Mouse (Mus musculus) liver, embryonic 12.5 days (tissue): ENCODE measurements around the gene Bdh1. TPM values are rescaled to one million over a fixed set of nuclear protein-coding genes. Genes with fewer than 3 reads are reported as not detected.

Source experiments
- ATAC-seq: fragments of 200-750 bp; cut with Nextera tagmentation; 2 replicates; pipeline ENCODE4 v1.8.0; 2017; ENCODE audit warnings: moderate number of reproducible peaks, mild to moderate bottlenecking, moderate library complexity
- H3K27ac ChIP-seq: fragments of 300-500 bp; sonication (generic); 2 replicates; pipeline ENCODE4 v1.5.1; 2016; ENCODE audit warnings: mild to moderate bottlenecking
- H3K27me3 ChIP-seq: fragments of 300-500 bp; sonication (generic); replicated peaks from 2 replicates; pipeline ENCODE4 v1.6.1; 2016; ENCODE audit warnings: mild to moderate bottlenecking, moderate library complexity
- H3K36me3 ChIP-seq: fragments of 300-500 bp; sonication (generic); 2 replicates; pipeline ENCODE4 v1.6.1; 2016; ENCODE audit warnings: mild to moderate bottlenecking, moderate library complexity
- H3K4me1 ChIP-seq: fragments of 300-500 bp; sonication (generic); 2 replicates; pipeline ENCODE4 v1.6.1; 2016
- H3K4me2 ChIP-seq: fragments of 300-500 bp; sonication (generic); 2 replicates; pipeline ENCODE4 v1.6.1; 2016; ENCODE audit warnings: mild to moderate bottlenecking, moderate library complexity
- H3K4me3 ChIP-seq: fragments of 300-500 bp; sonication (generic); 2 replicates; pipeline ENCODE4 v1.5.1; 2016; ENCODE audit warnings: mild to moderate bottlenecking, moderate library complexity
- H3K9ac ChIP-seq: fragments of 300-500 bp; sonication (generic); 2 replicates; pipeline ENCODE4 v1.6.1; 2016; ENCODE audit warnings: mild to moderate bottlenecking, moderate library complexity
- H3K9me3 ChIP-seq: fragments of 300-500 bp; sonication (generic); replicated peaks from 2 replicates; pipeline ENCODE4 v1.6.1; 2016; ENCODE audit warnings: mild to moderate bottlenecking, moderate library complexity
- WGBS: fragments of 180-500 bp; shearing (Covaris S2); methylation state at CpG from one replicate; pipeline ENCODE4 v1.1.7; 2016; ENCODE audit not compliant: insufficient replicate concordance; 5-methylcytosine and 5-hydroxymethylcytosine counted together
- polyA plus RNA-seq: library from polyadenylated mRNA; unstranded; fragments of >200 nt; fragmentation: Nextera tagmentation; extraction: Ambion mirVana; gene quantifications from 2 replicates; pipeline ENCODE4 v1.2.1, GENCODE M21; 2016

Bdh1 gene
- polyA plus RNA-seq, 1 experiment from 2014 or later, result 45.8 TPM

DNA sequence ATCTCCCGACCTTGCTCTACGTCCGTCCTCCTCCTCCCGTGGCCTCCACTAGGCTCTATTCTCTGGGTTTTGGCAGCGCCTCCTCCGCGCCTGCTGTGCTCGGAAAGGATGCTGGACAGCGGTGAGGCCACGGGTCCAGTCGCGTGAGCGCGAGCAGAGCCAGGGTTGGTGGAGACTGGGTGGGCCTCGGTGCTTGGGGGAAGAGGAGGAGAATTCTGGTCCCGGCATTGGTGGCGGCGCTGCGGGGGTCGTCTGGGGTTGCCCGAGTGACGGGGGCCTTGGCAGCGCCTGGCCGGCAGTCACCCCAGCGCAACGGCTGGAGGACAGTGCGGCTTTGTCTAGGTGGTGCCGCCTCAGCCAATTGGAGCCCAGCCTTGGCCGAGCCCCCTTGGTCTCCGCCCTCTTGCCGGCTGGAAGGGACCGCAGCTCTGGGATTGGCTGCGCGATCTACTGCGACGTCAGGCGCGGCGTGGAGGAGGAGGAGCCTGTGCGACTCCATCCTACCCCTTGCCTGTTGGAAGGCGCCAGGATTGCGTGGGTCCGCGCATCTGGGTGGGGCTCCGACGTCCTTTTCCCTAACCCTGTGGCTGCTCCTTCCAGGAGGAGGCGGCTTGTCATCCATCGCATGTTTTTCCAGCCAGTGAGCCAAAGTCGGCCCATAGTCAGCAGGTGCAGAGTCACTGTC is 7.5 kb downstream of the Bdh1 start:
- Histone ChIP-seq H3K27ac (0 out of 2 replicates have a peak overlapping the region, but pooled peaks have one; percentile 3), H3K27me3 (peaks cover 48% of the 10 kb centered on the region), H3K9me3 (no peaks in the 10 kb centered on the region), H3K4me3 (peak overlapping the region; percentile 65), H3K36me3 (no peaks in the 10 kb centered on the region), H3K9ac (peak overlapping the region; percentile 59), H3K4me1 (peaks cover 62% of the 10 kb centered on the region), H3K4me2 (peak overlapping the region; percentile 99)
- peak; percentile 91 for ATAC-seq
- under 1% methylated on average over 49 of the region's 49 CpGs for WGBS

DNA sequence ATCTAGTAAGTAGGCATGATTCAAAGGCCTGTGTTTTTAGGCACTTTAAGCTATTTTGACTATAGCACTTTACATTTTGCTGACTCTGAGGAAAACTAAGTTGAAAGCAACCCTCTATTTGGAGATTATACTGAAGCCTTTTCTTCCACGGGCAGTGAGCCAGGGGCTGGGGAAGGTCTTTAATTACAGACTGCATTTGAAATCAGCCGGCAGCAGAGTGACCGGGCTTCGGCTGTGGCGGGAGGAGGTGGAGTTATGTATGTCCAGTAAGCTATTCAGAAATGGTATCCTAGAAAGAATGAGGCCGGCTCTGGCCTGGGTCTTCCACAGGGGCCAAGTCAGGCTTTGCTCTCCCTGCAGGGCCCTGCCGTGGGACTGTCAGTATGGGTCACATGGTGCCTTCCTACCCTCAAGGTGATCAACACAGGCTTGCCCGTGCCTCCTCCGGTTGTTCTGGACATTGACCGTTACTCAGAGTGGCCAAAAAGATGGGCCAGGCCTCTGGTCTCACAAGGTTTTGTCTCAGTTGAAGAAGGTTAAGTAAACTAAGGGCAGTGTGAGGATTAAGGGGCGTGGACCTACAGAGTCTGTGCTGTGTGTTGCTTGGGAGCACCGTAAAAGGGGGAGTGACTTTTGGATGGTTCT is 11.5 kb downstream of the Bdh1 start:
- ATAC-seq, result no peak
- H3K4me3 ChIP-seq, result no peak overlapping the region
- H3K4me1 ChIP-seq, result peaks cover 23% of the 10 kb centered on the region
- H3K9me3 ChIP-seq, result no peaks in the 10 kb centered on the region
- H3K27me3 ChIP-seq, result peaks cover 35% of the 10 kb centered on the region
- WGBS, result 70% methylated on average over 12 of the region's 12 CpGs
- H3K27ac ChIP-seq, result no peak overlapping the region
- no peak overlapping the region for H3K4me2 ChIP-seq
- H3K36me3 ChIP-seq, result peaks cover 4% of the 10 kb centered on the region; the same call in 1 of the 2 replicates
- no peak overlapping the region for H3K9ac ChIP-seq

DNA sequence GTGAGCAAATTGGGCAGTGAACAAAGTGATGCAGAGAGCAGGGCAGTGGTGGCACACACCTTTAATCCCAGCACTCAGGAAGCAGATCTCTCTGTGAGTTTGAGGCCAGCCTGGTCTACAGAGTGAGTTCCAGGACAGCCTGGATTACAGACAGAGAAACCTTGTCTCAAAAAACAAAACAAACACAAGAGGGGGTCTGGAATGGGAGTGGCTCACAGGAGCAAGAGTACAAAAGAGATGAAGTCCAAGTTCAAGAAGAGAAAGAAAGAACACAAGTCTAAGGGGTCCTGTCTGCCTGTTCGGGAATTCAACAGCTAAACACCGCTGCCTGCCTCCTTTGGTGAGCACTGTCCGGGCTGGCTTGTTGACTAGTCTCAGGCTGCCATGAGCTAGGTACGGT is 13.1 kb downstream of the Bdh1 start:
- Histone ChIP-seq H3K4me1 (peaks cover 8% of the 10 kb centered on the region), H3K27me3 (peaks cover 20% of the 10 kb centered on the region), H3K9ac (no peak overlapping the region), H3K36me3 (peaks cover 20% of the 10 kb centered on the region), H3K9me3 (no peaks in the 10 kb centered on the region), H3K27ac (no peak overlapping the region), H3K4me2 (no peak overlapping the region), H3K4me3 (no peak overlapping the region)
- WGBS, result 72% methylated on average over 4 of the region's 4 CpGs
- ATAC-seq, result no peak

DNA sequence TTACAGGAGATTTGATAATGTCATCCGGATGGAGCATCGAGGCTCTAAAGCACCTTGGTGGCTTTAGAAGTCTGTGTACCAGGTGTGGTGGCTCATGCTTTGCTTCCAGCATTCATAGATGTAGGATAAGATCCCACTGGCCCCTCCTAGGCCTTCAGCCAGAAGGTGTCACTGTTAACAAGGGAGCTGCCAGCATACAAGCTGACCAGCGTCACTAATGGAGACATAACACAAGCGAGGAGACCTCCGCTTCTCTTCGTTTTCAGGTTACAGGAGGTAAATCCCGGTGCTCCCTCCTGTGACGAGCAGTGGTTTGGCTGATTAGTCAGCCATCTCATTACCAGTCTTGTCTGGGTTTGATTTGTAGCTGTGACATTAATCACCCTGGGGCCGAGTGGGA is 14.0 kb downstream of the Bdh1 start:
- ATAC-seq, result no peak

DNA sequence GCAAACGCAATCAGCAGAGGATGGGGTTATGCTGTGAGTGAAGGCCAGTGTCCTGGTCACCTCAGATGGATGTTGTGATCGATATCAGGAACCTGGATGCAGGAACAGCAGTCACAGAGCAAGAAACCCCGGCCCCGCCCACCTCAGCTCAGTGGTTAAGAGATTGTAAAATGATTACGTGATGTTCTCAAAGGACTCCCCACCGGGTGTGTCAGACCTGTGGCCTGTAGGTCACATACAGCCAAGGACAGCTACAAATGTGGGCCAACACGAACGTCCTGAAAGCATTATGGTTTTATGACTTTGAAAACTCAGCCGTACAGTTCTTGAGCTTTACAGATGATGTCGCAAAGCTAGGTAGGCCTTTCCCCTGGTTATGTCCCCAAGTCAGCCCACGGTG is 15.3 kb downstream of the Bdh1 start:
- H3K4me3 ChIP-seq, result no peak overlapping the region
- no peak overlapping the region for H3K9ac ChIP-seq
- H3K4me2 ChIP-seq, result no peak overlapping the region
- H3K27me3 ChIP-seq, result 0 out of 2 replicates have a peak, but pooled peaks cover 3% of the 10 kb centered on the region
- no peaks in the 10 kb centered on the region for H3K9me3 ChIP-seq
- no peak for ATAC-seq
- H3K36me3 ChIP-seq, result peaks cover 28% of the 10 kb centered on the region
- H3K4me1 ChIP-seq, result peaks cover 7% of the 10 kb centered on the region; the same call in 1 of the 2 replicates
- WGBS, result 69% methylated on average over 11 of the region's 11 CpGs
- no peak overlapping the region for H3K27ac ChIP-seq

More for the DNA sequence above, 14.0 kb downstream of the Bdh1 start:
- no peak overlapping the region for H3K4me2 ChIP-seq
- H3K4me3 ChIP-seq, result no peak overlapping the region
- no peak overlapping the region for H3K9ac ChIP-seq
- peaks cover 21% of the 10 kb centered on the region for H3K36me3 ChIP-seq
- H3K4me1 ChIP-seq, result peaks cover 7% of the 10 kb centered on the region; the same call in 1 of the 2 replicates
- no peak overlapping the region for H3K27ac ChIP-seq
- H3K27me3 ChIP-seq, result peaks cover 13% of the 10 kb centered on the region
- no peaks in the 10 kb centered on the region for H3K9me3 ChIP-seq
- WGBS, result 54% methylated on average over 9 of the region's 9 CpGs

DNA sequence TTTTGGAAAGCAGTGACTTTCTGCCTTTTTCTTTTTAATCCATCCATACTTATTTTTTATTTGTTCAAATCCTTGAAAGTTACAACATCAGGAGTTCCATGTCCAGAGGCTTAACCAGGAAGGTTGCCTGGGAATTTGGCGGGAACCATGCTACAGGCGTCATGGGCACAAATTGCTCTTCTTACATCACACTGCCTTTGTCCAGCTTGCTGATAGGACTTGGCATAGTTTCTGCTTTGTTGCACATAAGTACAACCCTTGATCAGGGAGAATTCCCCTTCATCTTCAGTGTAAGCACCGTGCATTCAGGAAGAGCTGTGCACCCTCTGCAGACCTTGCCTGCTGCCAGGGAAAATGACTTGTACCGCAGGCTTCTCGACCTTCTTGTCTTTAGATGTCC is 17.4 kb downstream of the Bdh1 start:
- Histone ChIP-seq H3K27me3 (0 out of 2 replicates have a peak, but pooled peaks cover 3% of the 10 kb centered on the region), H3K27ac (no peak overlapping the region), H3K36me3 (peaks cover 32% of the 10 kb centered on the region), H3K9me3 (no peaks in the 10 kb centered on the region), H3K4me2 (no peak overlapping the region), H3K4me1 (no peaks in the 10 kb centered on the region), H3K4me3 (no peak overlapping the region), H3K9ac (no peak overlapping the region)
- WGBS, result 86% methylated on average over 5 of the region's 5 CpGs
- no peak for ATAC-seq

DNA sequence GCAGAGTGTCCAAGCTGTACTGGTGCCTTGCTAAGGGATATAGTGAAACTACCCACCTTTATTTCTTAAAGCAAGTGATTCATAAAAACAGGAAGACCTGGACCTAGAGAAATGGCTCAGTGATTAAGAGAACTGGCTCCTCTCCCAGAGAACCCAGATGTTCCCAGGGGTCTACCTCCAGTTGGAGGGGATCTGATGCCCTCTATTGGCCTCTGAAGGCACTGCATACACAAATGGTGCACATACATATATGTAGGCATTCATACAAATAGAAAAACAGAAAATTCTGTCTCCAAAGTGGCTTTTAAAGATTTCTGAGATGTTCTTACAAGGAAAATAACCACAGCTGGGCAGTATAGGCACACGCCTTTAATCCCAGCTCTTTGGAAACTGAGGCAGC is 18.0 kb downstream of the Bdh1 start:
- H3K36me3 ChIP-seq, result peaks cover 32% of the 10 kb centered on the region
- ATAC-seq, result no peak
- H3K4me3 ChIP-seq, result no peak overlapping the region
- no peaks in the 10 kb centered on the region for H3K9me3 ChIP-seq
- H3K27ac ChIP-seq, result no peak overlapping the region
- 0 out of 2 replicates have a peak, but pooled peaks cover 1% of the 10 kb centered on the region for H3K27me3 ChIP-seq
- 70% methylated on average over 1 of the region's 1 CpGs for WGBS
- no peak overlapping the region for H3K9ac ChIP-seq
- no peak overlapping the region for H3K4me2 ChIP-seq
- no peaks in the 10 kb centered on the region for H3K4me1 ChIP-seq

DNA sequence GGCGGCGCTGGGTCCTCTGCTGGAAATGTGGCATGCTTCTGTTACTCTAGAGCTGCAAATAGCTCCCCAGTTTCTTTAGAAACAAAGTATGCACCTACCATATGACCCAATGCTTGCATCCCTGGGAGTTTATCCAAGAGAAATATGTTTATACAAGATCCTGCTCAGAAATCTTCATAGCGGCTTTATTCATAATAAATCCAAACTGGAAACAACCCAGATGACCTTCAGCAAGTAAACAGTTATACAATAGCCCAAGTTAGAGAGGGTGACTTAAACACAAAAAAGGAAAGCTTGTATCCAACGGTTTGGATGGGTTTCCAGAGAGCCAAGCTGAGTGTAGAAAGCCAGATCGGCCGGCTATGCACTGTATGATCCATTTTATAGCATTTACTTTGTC is 22.4 kb downstream of the Bdh1 start:
- Histone ChIP-seq H3K27me3 (no peaks in the 10 kb centered on the region), H3K4me3 (no peak overlapping the region), H3K4me2 (no peak overlapping the region), H3K9ac (no peak overlapping the region), H3K4me1 (no peaks in the 10 kb centered on the region), H3K27ac (no peak overlapping the region), H3K36me3 (peaks cover 40% of the 10 kb centered on the region), H3K9me3 (no peaks in the 10 kb centered on the region)
- 69% methylated on average over 6 of the region's 6 CpGs for WGBS
- ATAC-seq, result no peak

DNA sequence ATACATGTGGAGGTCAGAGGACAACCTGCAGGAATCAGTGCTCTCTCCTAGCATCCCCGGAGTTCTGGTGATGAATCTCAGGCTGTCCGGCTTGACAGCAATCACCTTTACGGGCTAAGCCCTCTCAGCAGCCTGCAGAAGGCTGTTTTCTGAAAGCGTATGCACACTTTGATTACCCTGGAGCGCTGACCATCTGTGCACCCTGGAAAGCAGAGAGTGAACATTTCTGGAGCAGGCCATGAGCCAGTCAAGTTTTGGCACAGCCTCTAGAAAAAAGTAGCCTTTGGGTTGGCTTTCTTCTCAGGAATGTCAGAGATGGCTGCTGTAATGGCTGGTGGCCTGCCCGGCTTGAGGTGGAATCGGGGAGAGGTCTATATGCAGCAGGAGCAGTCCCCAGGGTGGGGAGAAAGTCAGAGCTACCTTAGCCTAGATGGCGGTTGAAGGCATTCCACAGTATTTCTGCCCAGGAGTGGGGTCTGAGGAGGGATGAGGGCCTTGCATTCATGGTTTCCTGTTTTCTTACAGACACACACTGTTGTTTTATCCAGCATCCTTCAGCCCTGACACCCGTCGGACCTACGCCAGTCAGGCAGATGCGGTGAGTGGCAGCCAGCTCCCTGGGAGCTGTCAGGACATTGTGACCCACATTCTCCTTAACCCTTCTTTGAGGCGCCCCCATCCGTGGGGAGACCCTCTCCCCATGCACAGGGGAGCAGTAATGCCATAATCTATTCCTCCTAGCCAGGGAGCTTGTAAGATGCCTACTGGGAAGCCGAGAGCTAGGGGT is 24.2 kb downstream of the Bdh1 start:
- WGBS, result 68% methylated on average over 15 of the region's 15 CpGs
- peaks cover 41% of the 10 kb centered on the region for H3K36me3 ChIP-seq
- no peaks in the 10 kb centered on the region for H3K9me3 ChIP-seq
- H3K27ac ChIP-seq, result no peak overlapping the region
- ATAC-seq, result no peak
- H3K27me3 ChIP-seq, result no peaks in the 10 kb centered on the region
- H3K4me2 ChIP-seq, result no peak overlapping the region
- H3K9ac ChIP-seq, result no peak overlapping the region
- no peak overlapping the region for H3K4me3 ChIP-seq
- H3K4me1 ChIP-seq, result no peaks in the 10 kb centered on the region

DNA sequence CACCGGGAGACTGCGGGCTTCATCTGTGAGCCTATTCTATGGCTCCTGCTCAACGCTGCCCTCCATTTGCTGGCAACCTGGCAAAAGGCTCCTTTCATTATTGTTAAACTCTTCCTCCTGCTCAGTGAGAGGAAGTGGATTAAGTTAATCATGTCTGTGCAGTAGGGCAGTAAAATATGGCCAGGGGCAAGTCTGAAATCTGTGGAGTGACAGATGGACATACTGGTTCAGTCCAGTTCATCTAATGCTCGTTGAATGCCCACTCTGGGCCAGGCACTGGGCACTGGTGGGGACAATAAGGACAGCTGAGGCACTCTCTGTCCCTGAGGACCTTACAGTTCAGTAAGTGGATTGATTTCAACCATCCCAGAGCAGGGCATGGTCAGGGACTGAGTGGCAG is 27.9 kb downstream of the Bdh1 start:
- H3K9me3 ChIP-seq, result no peaks in the 10 kb centered on the region
- H3K4me3 ChIP-seq, result no peak overlapping the region
- H3K4me2 ChIP-seq, result no peak overlapping the region
- H3K27ac ChIP-seq, result no peak overlapping the region
- H3K9ac ChIP-seq, result no peak overlapping the region
- ATAC-seq, result no peak
- H3K27me3 ChIP-seq, result no peaks in the 10 kb centered on the region
- peaks cover 34% of the 10 kb centered on the region for H3K36me3 ChIP-seq
- 78% methylated on average over 4 of the region's 4 CpGs for WGBS
- H3K4me1 ChIP-seq, result peaks cover 11% of the 10 kb centered on the region; the same call in 1 of the 2 replicates

DNA sequence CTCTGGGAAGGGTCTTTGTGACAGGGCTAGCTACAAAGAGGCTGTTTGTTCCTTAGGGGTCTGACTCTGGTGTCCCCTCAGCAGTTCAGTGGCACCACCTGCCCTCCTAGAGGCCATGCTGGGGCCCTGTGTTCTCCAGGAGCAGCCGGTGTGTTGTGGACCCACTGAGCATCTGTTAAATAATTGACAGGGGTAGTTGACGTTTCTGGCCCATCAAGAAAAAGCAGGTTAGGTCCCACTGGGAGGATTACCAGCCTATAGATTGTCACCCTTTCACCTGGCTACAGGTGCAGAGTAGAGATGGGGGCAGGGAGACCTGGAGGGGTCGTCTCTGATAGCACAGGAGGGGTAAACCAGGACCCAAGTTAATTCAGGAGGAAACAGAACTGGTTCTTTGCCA is 29.2 kb downstream of the Bdh1 start:
- Histone ChIP-seq H3K27ac (no peak overlapping the region), H3K4me2 (no peak overlapping the region), H3K9ac (no peak overlapping the region), H3K4me1 (peaks cover 14% of the 10 kb centered on the region; the same call in 1 of the 2 replicates), H3K27me3 (no peaks in the 10 kb centered on the region), H3K4me3 (no peak overlapping the region), H3K9me3 (no peaks in the 10 kb centered on the region), H3K36me3 (peaks cover 38% of the 10 kb centered on the region)
- ATAC-seq, result no peak
- 52% methylated on average over 3 of the region's 3 CpGs for WGBS

DNA sequence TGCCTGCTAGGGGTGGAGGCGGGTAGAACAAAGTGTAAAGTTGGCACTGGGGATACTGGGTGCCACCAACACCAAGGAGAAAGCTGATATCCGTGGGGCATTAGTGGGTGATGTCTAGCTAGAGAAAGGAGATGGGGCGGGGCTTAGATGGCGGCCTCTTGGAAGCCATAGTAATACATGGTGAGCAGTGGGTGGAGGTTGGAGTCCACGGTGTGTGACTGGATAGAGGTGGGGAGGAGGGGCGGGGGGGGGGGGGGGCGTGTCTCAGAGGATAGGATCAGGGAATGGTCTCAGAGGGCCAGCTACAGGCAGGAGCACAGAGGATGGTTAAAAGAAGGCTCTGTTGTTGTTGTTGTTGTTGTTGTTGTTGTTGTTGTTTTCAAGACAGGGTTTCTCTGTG is 30.4 kb downstream of the Bdh1 start:
- peaks cover 35% of the 10 kb centered on the region for H3K36me3 ChIP-seq
- no peaks in the 10 kb centered on the region for H3K9me3 ChIP-seq
- 84% methylated on average over 5 of the region's 7 CpGs for WGBS
- no peak overlapping the region for H3K9ac ChIP-seq
- H3K4me2 ChIP-seq, result no peak overlapping the region
- H3K4me1 ChIP-seq, result peaks cover 14% of the 10 kb centered on the region; the same call in 1 of the 2 replicates
- no peak overlapping the region for H3K27ac ChIP-seq
- no peak overlapping the region for H3K4me3 ChIP-seq
- ATAC-seq, result no peak
- no peaks in the 10 kb centered on the region for H3K27me3 ChIP-seq
